Mouse (Mus musculus): ENCODE measurements around the gene Aebp2.
"Not testable (repeated sequence)": the region's sequence is repeated elsewhere in the genome, so short reads cannot be mapped to it uniquely, and the experiment has no call there.

Aebp2 gene

GRCm38 (mm10) chr6:140656991-140657390 lies 34.5 kb downstream of the Aebp2 start:
- no peak for DNase-seq

- no peak for DNase-seq
Observed at GRCm38 (mm10) chr6:140657920-140658522, 35.6 kb downstream of the Aebp2 start.

GRCm38 (mm10) chr6:140661111-140661510 lies 38.6 kb downstream of the Aebp2 start:
- no peak for DNase-seq

GRCm38 (mm10) chr6:140661777-140662176 lies 39.3 kb downstream of the Aebp2 start:
- DNase-seq, result no peak

DNA sequence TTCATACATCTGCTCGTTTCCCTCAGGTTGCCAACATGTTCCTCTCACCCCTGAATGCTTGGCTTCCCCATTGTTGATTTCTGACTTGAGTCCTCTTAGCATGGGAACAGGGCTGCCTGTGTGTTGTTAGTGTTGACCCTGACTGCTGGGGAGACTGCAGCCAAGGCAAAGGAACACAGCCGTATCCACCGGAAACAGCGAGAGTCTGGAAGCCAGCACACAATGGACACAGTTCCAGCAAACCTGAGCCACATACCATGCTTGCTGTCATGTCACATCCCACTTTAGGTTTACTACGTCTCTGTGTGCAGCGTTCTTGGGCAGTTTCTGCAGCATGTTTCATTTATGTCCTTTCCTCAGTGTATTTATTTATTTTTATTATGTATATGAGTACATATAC lies 39.8 kb downstream of the Aebp2 start:
- no peak for DNase-seq

- DNase-seq, result not testable (repeated sequence)
Observed at GRCm38 (mm10) chr6:140662697-140663096, 40.2 kb downstream of the Aebp2 start.

- no peak for DNase-seq
Observed at GRCm38 (mm10) chr6:140664611-140665010, 42.1 kb downstream of the Aebp2 start.

- DNase-seq, result no peak
Observed at GRCm38 (mm10) chr6:140666486-140667240, 44.2 kb downstream of the Aebp2 start.

GRCm38 (mm10) chr6:140667289-140667906 lies 44.9 kb downstream of the Aebp2 start:
- no peak for DNase-seq

DNA sequence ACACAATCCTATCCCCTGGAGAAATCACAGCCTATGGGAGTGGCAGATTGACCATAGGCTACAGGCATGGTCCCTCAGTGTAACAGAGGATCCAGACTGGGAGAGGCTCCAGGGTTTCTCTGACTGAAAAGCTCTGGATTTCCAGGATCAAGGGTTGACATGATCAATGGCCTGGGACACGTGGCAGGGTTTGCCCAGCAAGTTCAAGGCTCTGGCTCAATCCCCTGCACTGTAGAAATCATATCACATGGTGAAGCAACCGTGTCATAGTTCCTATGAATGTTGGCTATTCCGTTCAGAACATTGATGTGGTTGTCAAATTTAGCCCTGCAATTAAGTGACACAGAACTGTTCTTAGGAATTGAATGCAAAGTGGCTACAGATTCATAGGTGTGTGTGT lies 52.0 kb downstream of the Aebp2 start:
- DNase-seq, result no peak

DNA sequence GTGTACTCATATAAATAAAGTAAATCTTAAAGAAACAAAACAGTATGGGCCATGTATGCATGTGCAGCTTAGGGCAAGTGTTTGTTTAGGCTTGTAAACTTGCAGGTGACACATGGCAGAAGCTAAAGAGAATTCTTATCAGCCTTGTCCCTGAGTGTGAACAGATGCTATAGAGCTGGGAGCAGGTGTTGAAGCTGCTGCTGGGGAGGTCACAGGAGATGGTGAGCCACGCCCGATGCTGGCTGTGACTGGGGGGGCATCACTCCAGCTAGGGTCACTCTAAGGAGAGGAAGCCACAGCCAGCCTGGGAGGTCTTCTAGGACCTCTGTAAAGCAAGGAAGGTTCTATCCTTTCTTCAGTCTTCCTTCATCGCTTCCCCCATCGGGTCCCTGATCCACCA lies 53.6 kb downstream of the Aebp2 start:
- DNase-seq, result no peak

DNA sequence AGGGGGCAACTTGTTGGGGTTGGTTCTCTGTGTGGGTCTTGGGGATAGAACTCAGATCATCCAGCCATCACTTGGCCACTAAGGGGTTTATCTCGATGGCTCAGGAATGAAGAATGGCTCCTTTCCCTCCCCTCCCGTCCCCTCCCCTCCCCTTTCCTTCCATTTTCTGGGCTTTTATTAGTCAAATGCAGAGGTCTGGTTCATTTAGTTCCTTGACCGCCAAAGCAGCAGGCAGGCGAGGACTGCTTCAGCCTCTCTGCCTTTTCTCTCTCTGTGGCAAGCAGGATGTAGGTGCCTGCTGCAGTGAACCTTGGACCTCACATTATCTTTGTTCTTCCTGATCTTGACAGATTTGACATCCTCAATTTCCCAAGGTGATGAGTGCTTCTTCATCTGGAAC lies 54.6 kb downstream of the Aebp2 start:
- no peak for DNase-seq

- no peak for DNase-seq
Observed at GRCm38 (mm10) chr6:140677960-140678359, 55.5 kb downstream of the Aebp2 start.

DNA sequence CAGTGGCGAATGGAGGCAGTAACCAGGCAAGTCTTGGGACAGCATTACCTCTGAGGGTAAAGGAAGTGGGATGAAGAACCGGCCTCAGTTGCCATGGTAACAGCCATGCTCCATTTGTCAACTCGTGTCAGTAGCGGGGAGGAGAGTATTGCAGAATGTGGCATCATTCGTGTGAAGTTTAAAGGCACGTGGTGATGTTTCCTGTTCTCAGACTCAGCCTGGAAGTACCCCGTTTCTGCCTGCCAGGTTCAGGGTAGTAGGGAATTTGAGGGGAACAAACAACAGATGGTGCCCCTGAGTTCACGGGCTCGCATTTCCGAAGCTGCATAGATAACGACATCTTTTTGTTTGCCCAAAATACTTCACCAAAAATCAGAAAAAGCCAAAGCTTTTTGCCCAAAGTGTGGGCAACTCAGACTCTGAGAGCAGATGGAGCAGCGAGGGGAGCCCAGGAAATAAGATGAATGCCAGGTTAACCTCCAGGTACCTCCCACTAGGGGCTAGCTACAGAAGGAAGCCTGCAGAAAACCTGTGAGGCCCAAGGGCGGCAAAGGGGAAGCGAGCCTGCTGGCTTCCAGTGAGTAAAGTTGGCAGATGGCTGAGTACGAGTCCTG lies 56.3 kb downstream of the Aebp2 start:
- peak; percentile 48 to 69 for DNase-seq

DNA sequence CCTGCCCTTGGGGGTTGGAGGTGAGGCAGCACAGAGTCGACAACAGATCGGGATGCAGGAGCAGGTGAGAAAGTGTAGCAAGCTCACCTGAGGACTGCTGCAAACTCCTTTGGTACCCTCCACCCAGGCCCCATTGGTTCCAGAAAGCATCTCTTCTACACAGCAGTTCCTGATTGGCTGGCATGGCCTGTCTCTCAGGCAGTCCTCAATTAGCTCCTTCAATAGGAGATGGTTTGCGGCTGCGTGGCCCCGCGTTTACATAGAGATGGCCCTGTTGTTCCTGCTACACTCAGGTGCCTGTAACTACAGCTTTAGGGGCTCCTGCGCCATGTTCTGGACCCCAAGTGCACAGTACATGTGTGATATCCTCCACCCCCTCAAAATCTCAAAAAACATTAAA lies 58.2 kb downstream of the Aebp2 start:
- DNase-seq, result no peak

- no peak for DNase-seq
Observed at GRCm38 (mm10) chr6:140682829-140683228, 60.4 kb downstream of the Aebp2 start.

GRCm38 (mm10) chr6:140684403-140684802 lies 61.9 kb downstream of the Aebp2 start:
- DNase-seq, result no peak

DNA sequence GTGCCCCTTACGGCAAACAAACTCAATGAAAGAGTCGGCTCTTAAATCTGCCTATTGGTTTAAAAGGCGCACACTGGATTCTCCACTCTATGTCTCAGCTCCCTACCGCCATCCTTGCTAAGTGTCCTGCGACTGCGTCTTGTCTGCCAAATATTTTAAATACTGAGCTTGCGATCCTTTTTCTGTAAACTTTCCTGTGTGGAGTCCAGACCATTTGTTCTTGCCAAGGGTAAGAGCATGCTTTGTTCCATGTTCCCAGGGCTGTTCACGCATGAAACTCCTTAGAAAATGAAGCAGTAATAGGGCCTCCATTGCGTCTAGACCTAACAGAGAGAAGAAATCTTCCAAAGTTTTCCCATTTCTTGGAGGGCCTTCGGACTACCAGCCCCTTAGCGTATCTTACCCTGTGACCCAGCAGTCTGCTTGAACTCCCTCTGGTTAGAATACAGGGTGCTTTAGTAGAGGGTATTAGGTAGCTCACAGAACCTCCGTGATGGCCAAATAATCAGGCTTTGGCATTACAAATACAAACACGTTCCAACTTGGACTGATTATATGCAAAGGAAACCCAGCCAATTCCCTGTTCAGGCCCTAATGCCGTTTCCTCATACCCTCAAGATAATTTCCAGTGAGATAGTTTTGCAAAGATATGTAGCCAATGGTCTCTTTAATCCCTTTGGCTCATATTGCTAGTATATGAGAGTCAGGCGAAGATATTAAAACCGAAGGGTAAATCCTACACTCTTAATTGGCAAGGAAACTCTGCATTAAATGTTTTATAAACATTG lies 67.3 kb downstream of the Aebp2 start:
- no peak for DNase-seq

- DNase-seq, result no peak
Observed at GRCm38 (mm10) chr6:140692160-140692559, 69.7 kb downstream of the Aebp2 start.

GRCm38 (mm10) chr6:140696192-140696879 lies 73.9 kb downstream of the Aebp2 start:
- no peak for DNase-seq

- DNase-seq, result no peak
Observed at GRCm38 (mm10) chr6:140697994-140698393, 75.5 kb downstream of the Aebp2 start.

- no peak for DNase-seq
Observed at GRCm38 (mm10) chr6:140698596-140698995, 76.1 kb downstream of the Aebp2 start.

Data from thymus, adult 18-20 months (tissue).